Mouse (Mus musculus) heart, embryonic 10.5 days (tissue): Measurements from ENCODE around the gene Pomp. TPM values are rescaled to one million over a fixed set of nuclear protein-coding genes. Genes with fewer than 3 reads are reported as not detected.

ENCODE experiments used
- DNase-seq: peaks from one replicate; pipeline ENCODE4 v3.0.0-alpha.2; 2017; ENCODE audit warnings: low spot score
- H3K27ac ChIP-seq: fragments of 300-500 bp; sonication (generic); 2 replicates; pipeline ENCODE4 v1.5.1; 2016; ENCODE audit warnings: mild to moderate bottlenecking
- H3K27me3 ChIP-seq: fragments of 300-500 bp; sonication (generic); 2 replicates; pipeline ENCODE4 v1.6.1; 2016; ENCODE audit warnings: mild to moderate bottlenecking; ENCODE audit not compliant: poor library complexity, insufficient read depth, severe bottlenecking
- H3K36me3 ChIP-seq: fragments of 300-500 bp; sonication (generic); 2 replicates; pipeline ENCODE4 v1.6.1; 2016; ENCODE audit warnings: mild to moderate bottlenecking, moderate library complexity
- H3K4me1 ChIP-seq: fragments of 300-500 bp; sonication (generic); 2 replicates; pipeline ENCODE4 v1.6.1; 2016; ENCODE audit warnings: mild to moderate bottlenecking
- H3K4me3 ChIP-seq: fragments of 300-500 bp; sonication (generic); 2 replicates; pipeline ENCODE4 v1.5.1; 2016; ENCODE audit warnings: mild to moderate bottlenecking, moderate library complexity
- H3K9me3 ChIP-seq: fragments of 300-500 bp; sonication (generic); 2 replicates; pipeline ENCODE4 v1.6.1; 2016; ENCODE audit warnings: mild to moderate bottlenecking, moderate library complexity
- WGBS: fragments of 180-500 bp; shearing (Covaris S2); methylation state at CpG from one replicate; pipeline ENCODE4 v1.1.7; 2016; 5-methylcytosine and 5-hydroxymethylcytosine counted together
- polyA plus RNA-seq: library from polyadenylated mRNA; unstranded; fragments of >200 nt; fragmentation: Nextera tagmentation; extraction: Ambion mirVana; gene quantifications from 2 replicates; pipeline ENCODE4 v1.2.1, GENCODE M21; 2016

The Pomp gene
- polyA plus RNA-seq, 1 experiment from 2014 or later: 458 TPM

DNA sequence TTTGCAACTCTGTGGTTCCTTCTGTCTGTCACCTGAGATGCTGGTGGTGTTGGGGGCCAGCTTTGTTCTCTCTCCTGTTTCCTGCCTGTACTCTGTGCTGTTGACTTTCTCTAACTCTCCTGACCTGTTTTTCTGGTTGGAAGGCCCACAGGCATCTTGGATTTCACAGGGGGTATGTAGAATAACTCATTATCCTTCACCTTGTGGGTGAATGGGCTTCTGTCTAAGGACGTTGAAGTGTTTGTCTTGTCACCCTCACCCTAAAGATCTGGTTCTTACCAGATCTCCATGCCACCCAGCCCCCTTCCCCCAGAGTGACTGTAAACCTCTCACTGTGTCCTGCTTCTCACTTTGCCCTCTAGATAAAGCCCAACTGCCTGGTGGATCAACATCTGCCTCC is 10.0 kb downstream of the Pomp start:
- peaks cover 98% of the 10 kb centered on the region for H3K36me3 ChIP-seq
- no peaks in the 10 kb centered on the region for H3K9me3 ChIP-seq
- DNase-seq: no peak
- no peaks in the 10 kb centered on the region for H3K4me1 ChIP-seq
- H3K27me3 ChIP-seq: no peaks in the 10 kb centered on the region
- no peak overlapping the region for H3K4me3 ChIP-seq
- H3K27ac ChIP-seq: no peak overlapping the region
- WGBS: 79% methylated on average over 1 of the region's 1 CpGs

DNA sequence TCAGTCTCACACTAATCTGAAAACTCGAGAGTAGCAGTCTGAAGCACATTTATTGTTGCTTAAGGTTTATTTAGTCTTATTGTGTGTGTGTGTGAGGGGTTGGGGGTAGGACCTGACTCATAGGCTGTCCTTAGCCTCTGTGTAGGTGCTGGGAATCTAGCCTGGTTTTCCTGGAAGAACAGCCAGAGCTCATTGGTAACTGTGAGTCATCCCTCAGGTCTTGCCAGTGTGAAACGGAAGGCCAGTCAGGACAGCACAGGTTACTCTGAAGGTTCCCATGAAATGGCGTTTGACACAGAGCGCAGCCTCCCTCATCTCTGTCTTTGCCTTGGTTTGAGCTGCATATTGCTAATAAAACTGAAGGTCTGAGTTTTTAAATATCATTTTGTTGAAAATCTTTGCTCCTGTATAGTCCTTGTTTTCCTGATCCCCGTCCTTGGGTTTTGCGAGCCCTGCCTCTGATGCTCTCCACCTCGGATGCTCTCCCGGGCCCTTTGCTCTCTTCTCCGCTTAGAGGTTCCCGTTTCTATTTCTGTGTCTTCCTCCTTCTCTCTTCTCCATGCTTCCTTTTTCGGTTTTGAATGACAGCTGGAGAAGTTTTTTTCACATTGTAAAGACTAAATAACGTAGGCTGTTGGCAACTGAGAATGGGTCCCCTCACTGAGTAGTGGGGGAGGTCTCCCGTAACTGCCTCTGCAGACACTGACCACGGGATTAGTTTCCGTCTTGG is 11.0 kb downstream of the Pomp start:
- H3K9me3 ChIP-seq: no peaks in the 10 kb centered on the region
- H3K36me3 ChIP-seq: peaks cover 99% of the 10 kb centered on the region
- no peak overlapping the region for H3K27ac ChIP-seq
- no peaks in the 10 kb centered on the region for H3K27me3 ChIP-seq
- no peaks in the 10 kb centered on the region for H3K4me1 ChIP-seq
- 90% methylated on average over 15 of the region's 15 CpGs for WGBS
- H3K4me3 ChIP-seq: no peak overlapping the region
- DNase-seq: no peak

DNA sequence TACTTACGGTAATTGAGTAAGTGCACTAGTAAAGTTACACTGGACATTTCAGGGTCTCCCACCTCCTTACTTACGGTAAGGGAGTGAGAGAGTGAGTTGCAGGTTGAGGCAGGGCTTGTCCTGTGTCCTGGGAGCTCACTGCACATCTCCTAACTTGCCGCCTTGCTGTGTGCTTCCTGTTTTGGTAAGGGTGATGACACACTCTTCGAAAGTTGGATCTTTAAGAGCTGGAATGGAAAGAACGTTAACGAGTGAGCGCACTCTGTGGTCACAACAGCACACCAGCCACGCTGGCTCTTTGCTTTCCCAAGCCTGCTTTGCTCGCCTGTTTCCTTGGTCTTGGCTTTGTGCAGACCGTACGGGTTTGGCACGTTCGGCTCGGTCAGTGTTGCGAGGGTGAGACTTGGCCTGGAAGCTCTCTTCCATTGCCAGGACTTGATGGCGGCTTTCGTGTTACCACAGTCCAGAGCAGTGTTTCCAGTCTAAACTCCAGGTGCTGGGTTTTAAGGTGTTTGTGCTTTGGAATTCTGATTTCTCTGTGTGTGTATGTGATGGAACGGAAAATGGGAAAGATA is 14.3 kb downstream of the Pomp start:
- H3K27ac ChIP-seq: no peak overlapping the region
- DNase-seq: no peak
- peaks cover 92% of the 10 kb centered on the region for H3K36me3 ChIP-seq
- no peaks in the 10 kb centered on the region for H3K9me3 ChIP-seq
- H3K27me3 ChIP-seq: no peaks in the 10 kb centered on the region
- no peak overlapping the region for H3K4me3 ChIP-seq
- WGBS: 92% methylated on average over 18 of the region's 18 CpGs
- H3K4me1 ChIP-seq: no peaks in the 10 kb centered on the region

DNA sequence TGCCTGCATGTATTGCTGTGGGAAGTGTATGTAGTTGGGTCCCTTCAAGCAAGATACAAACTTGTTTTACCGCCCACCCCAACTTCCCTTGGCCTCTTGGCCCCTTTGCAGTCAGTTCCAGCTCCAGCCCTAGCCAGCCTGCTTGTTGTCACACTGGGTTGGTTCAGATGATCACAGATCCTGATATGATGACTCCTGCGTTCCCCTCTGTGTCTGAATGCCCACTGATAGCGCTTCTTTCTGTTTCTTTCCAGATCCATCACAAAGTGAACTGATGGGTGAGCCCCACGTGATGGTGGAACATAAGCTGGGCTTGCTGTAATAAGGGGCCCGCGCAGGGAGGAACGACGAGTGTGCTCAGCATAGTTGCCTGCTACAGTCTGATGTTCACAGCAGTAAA is 14.9 kb downstream of the Pomp start:
- no peaks in the 10 kb centered on the region for H3K27me3 ChIP-seq
- 0 out of 2 replicates have a peak, but pooled peaks cover 3% of the 10 kb centered on the region for H3K4me1 ChIP-seq
- H3K27ac ChIP-seq: no peak overlapping the region
- 95% methylated on average over 8 of the region's 8 CpGs for WGBS
- H3K4me3 ChIP-seq: no peak overlapping the region
- no peaks in the 10 kb centered on the region for H3K9me3 ChIP-seq
- peaks cover 92% of the 10 kb centered on the region for H3K36me3 ChIP-seq
- DNase-seq: no peak

DNA sequence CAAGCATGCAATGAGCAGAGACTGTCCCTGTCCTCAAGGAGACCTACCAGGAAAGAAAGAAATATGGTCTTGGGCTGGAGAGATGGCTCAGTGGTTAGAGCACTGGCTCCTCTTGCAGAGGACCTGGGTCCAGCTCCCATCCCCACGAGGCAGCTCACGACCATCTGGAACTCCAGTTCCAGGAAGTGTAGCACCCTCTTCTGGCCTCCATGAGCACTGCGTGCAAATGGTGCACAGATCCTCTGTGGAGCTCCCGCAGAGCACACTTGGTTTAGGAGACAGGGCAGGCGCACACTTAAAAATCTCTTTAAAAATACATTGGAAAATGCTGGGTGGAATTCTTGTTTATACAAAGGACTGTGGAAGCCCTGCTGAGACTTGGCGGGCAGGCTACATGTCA is 17.3 kb downstream of the Pomp start:
- Histone ChIP-seq H3K9me3 (no peaks in the 10 kb centered on the region), H3K4me3 (no peak overlapping the region), H3K27me3 (no peaks in the 10 kb centered on the region), H3K4me1 (0 out of 2 replicates have a peak, but pooled peaks cover 4% of the 10 kb centered on the region), H3K27ac (no peak overlapping the region), H3K36me3 (peaks cover 87% of the 10 kb centered on the region)
- WGBS: 90% methylated on average over 6 of the region's 6 CpGs
- DNase-seq: no peak

DNA sequence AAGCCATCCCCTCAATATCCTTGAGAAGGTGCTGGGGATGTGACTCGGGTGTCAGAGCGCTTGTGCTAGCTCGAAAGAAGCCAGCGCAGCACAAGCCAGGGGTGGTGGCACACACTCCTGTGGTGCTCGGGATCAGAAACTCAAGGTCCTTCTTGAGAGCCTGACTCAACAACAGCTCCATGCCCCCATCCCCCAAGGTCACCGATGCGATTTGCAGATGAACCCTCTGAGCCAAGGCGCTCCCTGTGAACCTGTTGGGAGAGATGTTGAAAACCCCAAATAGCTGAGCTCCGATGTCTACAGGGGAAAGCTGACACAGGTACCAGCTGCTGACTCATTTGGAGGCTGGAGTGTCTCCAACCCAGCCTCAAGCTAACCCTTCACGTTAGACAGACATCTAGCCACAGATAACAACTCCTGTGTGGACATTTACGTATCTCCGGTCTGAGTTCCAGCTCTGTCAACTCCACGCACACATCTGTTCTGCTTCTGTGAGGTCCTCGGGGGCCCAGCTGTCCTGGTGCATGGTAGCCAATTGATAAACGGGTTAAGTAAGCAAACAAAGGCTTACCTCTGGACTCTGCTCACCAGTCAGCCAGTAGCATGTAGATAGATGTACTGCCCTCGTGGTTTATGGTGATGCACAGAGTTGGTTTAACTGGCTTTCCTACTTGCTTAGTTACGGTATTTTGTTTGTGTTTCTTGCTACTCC is 19.9 kb downstream of the Pomp start:
- Histone ChIP-seq H3K4me1 (0 out of 2 replicates have a peak, but pooled peaks cover 4% of the 10 kb centered on the region), H3K27ac (no peak overlapping the region), H3K36me3 (peaks cover 66% of the 10 kb centered on the region), H3K9me3 (no peaks in the 10 kb centered on the region), H3K27me3 (no peaks in the 10 kb centered on the region), H3K4me3 (no peak overlapping the region)
- 76% methylated on average over 17 of the region's 17 CpGs for WGBS
- no peak for DNase-seq

DNA sequence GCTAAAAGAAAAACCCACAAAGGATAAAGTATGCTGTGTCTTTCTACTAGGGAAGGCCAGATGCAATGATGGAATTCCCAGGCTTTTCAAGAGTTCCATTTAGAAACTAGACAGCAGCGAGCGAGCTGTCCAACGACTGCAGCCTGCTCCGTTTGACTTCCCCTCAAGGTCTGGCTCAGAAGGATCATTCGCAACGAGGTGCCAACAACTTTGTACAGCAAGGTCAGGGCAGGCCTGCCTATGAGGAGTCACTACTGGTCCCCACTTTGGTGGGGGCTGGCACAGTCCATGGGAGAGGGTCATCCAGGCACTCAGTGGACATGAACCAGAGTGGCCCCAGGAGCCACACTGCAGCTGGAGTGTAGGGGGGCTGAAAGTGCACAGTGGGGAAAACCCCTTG is 23.3 kb downstream of the Pomp start:
- no peak for DNase-seq
- WGBS: 89% methylated on average over 6 of the region's 6 CpGs

DNA sequence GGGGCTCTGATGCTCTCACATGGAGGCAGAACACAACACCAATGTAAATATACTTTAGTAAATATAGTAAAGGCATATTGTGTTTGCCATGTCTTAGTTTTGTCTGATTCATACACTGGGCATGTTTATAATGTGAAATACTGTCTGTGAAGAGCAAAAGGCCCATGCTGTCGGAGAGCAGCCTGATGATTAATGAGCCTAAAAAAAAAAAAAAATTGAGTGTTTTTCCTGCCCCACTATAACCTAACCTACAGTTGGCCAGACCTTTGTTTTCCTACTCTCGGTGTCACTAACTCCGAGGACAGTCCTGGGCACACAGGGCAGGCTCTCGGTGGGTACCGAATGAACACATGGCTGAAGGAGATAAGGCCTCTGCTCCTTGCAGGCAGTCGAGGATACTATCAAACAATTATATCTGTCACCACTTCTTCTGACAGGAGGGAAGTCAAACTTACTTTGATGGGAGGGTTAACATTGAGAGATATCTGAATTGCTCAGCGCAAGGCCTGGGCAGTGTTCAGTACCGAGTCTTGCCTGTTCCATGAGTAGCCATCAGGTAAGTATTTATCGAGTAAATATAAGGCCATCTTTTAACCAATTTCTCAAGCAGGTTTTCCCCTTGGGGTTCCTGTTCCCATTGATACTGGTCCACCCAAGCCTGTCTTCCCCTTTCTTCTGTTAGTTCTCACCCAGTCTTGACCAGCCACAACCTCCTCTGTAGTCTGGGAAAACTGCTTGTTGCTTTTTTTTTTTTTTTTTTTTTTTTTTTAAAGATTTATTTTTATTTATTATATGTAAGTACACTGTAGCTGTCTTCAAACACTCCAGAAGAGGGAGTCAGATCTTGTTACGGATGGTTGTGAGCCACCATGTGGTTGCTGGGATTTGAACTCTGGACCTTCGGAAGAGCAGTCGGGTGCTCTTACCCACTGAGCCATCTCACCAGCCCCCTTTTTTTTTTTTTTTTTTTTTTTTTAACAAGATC is 28.3 kb downstream of the Pomp start:
- no peak overlapping the region for H3K27ac ChIP-seq
- no peak overlapping the region for H3K4me3 ChIP-seq
- peaks cover 8% of the 10 kb centered on the region; the same call in 1 of the 2 replicates for H3K36me3 ChIP-seq
- 41% methylated on average over 10 of the region's 12 CpGs for WGBS
- H3K27me3 ChIP-seq: no peaks in the 10 kb centered on the region
- peaks cover 11% of the 10 kb centered on the region for H3K4me1 ChIP-seq
- no peaks in the 10 kb centered on the region for H3K9me3 ChIP-seq
- no peak for DNase-seq

More for the DNA sequence above, 23.3 kb downstream of the Pomp start:
- no peaks in the 10 kb centered on the region for H3K9me3 ChIP-seq
- peaks cover 38% of the 10 kb centered on the region for H3K36me3 ChIP-seq
- H3K27ac ChIP-seq: no peak overlapping the region
- H3K4me3 ChIP-seq: no peak overlapping the region
- H3K27me3 ChIP-seq: no peaks in the 10 kb centered on the region
- H3K4me1 ChIP-seq: 0 out of 2 replicates have a peak, but pooled peaks cover 4% of the 10 kb centered on the region

DNA sequence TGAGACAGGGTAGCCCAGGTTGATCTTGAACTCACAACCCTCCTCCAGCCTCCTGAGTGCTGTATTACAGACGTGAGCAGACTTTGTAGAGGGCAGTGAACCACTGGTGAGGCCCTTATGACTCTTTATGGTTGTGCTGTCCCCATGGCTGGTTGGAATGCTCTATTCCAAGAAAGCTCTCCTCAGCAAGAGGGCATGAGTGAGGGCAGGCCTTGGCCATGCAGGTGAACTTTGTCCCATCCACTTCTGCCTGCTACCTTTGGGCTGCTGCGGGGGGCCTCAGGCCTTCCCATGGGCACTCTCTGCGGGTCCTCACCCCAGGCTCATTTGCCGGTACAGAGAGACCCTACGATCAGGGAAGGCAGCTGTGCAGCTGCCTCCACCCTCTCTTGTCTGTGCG is 32.5 kb downstream of the Pomp start:
- H3K4me1 ChIP-seq: peaks cover 24% of the 10 kb centered on the region
- no peaks in the 10 kb centered on the region for H3K9me3 ChIP-seq
- 19% methylated on average over 6 of the region's 6 CpGs for whole genome bisulfite sequencing
- no peaks in the 10 kb centered on the region for H3K27me3 ChIP-seq
- no peak for DNase-seq
- peak overlapping the region; percentile 52; the same call in 1 of the 2 replicates for H3K27ac ChIP-seq
- peak overlapping the region; percentile 76 for H3K4me3 ChIP-seq
- H3K36me3 ChIP-seq: no peaks in the 10 kb centered on the region

DNA sequence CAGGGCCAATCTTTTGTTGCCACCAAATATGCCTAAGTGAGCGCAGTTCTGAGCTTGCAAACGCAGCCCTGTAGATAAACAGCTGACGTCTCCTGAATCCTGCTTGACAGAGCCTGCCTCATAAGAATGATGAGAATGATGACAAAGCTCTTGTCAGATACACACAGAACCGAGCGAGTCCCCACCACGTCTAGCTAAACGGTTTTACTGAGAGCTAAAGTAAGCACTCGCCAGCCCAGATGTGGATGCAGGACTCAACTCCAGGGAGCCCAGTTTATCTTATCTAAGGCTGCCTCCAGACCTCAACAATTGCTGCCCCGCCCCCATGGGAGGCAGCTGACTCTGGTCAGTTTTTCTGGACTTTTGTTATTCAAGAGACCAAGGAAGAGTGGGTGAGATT is 32.9 kb downstream of the Pomp start:
- DNase-seq: no peak
- peak overlapping the region; percentile 52; the same call in 1 of the 2 replicates for H3K27ac ChIP-seq
- H3K9me3 ChIP-seq: no peaks in the 10 kb centered on the region
- 3% methylated on average over 9 of the region's 9 CpGs for WGBS
- H3K4me3 ChIP-seq: peak overlapping the region; percentile 76
- peaks cover 24% of the 10 kb centered on the region for H3K4me1 ChIP-seq
- no peaks in the 10 kb centered on the region for H3K27me3 ChIP-seq
- no peaks in the 10 kb centered on the region for H3K36me3 ChIP-seq

DNA sequence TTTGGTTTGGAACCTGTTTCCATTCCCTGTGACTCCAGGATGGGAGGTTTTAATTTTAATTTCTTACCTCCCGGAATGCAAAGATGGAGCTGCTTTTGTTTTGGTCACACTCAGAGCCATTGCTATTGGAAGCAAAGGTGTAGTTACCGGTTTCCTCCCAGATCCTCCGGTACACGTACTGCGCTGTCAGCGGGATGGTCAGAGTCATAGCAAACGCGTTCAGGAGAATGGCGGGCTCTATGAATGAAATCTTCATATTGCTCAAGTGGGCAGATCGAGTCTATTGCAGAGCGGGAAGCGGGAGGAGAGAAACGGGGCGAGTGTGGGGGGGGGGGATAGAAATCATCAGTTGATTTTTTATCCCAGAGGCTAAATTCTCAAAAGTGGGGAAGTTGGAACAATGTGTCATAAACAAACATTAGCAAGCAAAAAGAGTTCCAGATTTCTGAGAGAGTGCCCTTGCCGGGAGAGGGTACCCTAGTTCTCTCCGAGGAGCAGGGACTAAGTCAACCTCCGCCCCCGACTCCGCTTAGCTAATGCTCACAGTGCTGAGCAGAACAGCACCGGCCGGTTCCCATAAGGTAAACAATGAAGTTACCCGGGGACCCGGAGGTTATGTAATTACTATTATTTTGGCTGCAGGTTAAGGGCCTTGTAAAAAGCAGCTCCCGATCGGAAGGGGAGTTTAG is 33.6 kb downstream of the Pomp start:
- WGBS: 3% methylated on average over 25 of the region's 25 CpGs
- Histone ChIP-seq H3K9me3 (no peaks in the 10 kb centered on the region), H3K27ac (peak overlapping the region; percentile 82), H3K4me3 (peak overlapping the region; percentile 76), H3K4me1 (peaks cover 24% of the 10 kb centered on the region), H3K36me3 (no peaks in the 10 kb centered on the region), H3K27me3 (no peaks in the 10 kb centered on the region)
- no peak for DNase-seq
